Mouse (Mus musculus): ENCODE results near the gene Enho. TPM values are rescaled to one million over a fixed set of nuclear protein-coding genes. Genes with fewer than 3 reads are reported as not detected.
"Not testable (repeated sequence)": the region's sequence is repeated elsewhere in the genome, so short reads cannot be mapped to it uniquely, and the experiment has no call there.

Gene Enho
- polyA plus RNA-seq (2017; shearing (Covaris generic)), result not detected

DNA sequence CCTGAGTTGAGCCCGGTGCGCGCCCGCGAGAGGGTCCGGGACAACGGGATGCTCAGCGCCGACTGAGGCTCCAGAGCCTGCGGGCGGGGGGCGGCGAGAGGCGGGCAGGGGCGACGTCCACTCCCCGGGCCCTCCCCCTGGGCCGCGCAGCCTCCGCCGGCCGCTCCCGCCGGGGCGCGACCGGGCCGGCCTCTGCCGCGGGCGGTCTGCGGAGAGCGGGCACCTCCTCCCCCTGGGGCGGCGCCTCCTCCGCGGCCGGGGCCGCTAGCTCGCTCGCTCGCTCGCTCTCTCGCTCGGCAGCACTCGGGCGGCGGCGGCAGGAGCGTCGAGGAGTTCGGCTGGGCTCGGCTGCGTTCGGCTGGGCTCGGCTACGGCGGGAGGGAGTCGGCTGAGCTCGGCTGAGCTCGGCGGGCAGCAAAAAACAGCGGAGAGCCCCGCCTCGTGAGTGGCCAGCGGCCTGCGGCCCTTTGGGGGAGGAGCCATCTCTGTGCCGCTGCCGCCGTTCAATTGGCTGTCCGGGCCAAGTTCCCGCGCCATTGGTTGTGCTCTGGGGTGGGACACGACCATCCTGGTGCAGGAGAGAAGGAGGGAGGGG is at the start of gene Enho:
TSS of gene Enho (minus strand) at position 412 of the 595 bp plus-strand sequence.
- peak; percentile 86 for ATAC-seq

DNA sequence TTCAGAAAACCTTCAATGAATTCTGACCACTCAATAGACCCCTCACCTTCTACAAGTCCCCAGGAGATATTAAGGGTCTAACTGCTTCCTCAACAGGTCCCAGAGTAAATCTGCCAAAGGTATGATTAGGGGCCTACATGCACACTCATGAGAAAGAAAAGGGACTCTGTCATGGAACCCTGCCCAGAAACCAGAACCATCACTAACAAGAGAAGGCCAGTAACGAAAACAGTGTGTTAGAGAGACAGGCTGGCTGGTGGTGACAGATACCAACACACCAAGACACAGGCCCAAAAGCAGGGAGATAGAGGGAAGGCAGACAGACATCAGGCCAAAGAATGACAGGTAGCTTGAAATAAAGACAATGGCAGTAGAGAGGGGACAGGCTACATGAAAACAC is 48.4 kb upstream of the Enho start:
- not testable (repeated sequence) for ATAC-seq

DNA sequence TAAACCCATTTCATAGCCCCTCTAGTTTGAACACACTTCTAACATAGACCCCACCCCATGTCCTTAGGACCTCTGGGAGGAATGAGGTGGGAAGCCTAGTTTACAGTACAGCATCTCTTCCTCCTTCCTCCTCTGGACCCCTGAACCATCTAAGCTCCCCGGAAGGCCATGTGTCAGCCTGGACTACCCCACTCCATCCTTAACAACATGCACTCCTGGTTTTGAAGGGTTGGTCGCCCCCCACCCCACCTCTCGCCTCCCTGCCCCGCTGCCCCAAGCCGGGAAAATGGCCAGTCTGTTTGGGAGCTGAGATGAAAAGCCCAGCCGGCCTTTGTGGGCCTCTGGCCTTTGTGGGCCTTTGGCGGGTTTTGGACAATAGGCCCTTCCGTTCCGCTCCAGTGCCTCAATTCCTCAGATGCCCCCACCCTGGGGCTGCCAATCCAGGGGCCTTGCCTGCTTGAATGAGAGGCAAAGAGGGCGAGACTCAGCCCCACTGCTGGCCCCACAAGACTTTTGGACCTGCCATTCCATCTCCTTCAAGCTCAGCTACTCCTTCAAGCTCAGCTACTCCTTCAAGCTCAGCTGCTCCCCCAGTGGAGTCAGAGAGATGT is 45.9 kb upstream of the Enho start:
- ATAC-seq, result not testable (repeated sequence)

- not testable (repeated sequence) for ATAC-seq
Measured at GRCm38 (mm10) chr4:41684931-41685453, 44.9 kb upstream of the Enho start.

GRCm38 (mm10) chr4:41684131-41684930 is 44.2 kb upstream of the Enho start:
- ATAC-seq, result not testable (repeated sequence)

DNA sequence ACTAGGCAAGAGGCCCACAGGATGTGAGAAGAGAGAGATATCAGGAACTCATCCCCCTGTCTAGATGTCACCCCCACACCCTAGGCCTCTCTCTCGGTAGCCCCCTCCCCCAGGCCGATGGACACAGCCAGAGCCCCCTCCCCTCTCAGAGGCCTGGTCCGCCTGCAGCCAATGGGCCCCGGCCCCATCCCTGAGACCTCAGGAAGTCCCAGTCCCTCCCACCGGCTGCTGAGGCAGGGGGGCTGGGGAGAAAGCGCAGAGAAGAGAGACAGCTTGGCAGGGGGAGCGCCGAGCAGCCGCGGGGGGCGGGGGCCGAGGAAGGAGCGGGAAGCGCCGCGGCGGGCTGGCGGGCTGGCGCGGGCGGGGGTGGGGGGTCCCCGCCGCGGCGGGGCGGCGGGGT is 43.2 kb upstream of the Enho start:
- not testable (repeated sequence) for ATAC-seq

DNA sequence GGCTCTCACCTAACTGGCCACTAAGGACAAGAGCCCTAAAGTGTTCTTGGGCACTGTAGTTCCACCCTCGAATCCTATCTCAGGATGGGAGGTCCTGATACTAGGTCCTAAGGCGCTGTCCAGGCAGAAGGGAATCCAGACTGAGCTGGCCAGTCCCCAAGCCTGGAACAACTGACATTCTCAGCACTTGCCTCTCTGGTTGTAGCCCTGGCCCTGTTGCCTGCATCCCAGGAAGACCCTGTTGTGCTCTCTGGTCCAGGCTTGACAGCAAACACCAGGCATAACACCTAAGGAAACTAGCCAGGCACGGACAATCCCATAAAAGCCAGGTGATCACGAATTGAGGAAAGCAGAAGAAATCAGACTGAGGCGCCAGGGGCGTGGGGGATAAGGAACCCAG is 42.7 kb upstream of the Enho start:
- no peak for ATAC-seq

DNA sequence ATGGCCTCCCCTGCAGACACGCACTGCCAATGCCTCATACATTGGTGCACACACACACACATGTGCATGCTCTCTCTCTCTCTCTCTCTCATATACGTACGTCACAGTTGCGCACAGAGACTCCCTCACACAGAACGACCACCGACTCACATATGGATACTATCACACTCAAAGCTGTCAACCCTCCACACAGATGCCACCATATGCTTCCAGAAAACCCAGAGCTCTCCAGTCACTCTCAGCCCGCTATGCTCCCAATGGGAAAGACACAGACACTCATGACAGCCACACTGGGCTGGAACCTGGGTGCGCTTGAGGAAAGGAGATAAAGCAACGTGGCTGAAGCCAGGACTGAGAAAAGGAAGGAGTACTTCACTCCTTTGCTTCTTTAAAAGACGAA is 41.8 kb upstream of the Enho start:
- no peak for ATAC-seq

- no peak for ATAC-seq
Measured at GRCm38 (mm10) chr4:41681176-41681575, 41.1 kb upstream of the Enho start.

- no peak for ATAC-seq
Measured at GRCm38 (mm10) chr4:41679291-41679690, 39.2 kb upstream of the Enho start.

DNA sequence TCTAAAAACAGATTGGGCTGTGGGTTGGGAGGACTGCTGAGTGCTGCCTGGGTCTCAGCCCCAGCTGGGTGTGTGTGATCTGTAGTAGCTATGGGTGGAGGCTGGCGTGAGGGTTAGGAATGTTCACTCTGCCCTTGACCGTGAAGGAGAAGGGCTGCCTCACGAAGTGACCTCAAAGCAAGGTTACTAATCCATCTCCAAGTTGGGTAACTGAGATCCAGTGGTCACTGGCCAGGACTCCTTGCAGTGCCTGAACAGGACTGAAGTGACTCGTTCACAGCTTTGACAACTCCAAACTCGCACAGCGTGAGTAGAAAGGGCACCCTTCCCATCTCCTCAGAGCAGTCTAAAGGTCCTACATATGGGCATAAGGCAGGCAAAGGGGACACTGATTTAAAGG is 38.7 kb upstream of the Enho start:
- no peak for ATAC-seq

DNA sequence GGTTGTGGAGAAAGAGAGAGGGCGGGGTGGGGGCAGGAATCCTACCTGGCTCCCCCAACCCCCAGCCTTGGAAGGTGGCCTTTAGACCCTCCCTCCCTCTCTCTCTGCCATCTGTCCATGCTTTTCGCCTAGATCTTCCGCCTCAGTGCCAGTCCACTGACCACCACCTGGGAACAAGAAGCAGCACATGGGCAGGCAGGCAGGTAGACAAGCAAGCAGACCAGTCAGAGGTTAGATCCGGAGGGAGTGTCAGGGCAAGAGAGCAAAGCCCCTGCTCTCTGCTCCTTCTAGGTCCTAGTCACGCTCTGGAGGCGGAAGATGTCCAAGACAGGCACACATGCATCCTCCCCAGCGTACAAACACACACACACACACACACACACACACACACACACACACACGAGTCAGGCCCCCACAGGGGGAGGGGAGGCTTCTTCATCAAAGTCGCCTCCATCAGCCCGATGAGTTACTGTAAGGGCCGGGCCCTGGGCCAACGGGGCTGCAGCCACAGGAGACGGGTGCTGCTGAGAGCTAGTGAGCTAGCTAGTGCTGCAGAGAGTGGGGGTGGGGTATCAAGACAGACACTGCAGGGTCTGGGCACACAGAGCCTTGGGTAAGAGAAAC is 37.0 kb upstream of the Enho start:
- no peak for ATAC-seq

DNA sequence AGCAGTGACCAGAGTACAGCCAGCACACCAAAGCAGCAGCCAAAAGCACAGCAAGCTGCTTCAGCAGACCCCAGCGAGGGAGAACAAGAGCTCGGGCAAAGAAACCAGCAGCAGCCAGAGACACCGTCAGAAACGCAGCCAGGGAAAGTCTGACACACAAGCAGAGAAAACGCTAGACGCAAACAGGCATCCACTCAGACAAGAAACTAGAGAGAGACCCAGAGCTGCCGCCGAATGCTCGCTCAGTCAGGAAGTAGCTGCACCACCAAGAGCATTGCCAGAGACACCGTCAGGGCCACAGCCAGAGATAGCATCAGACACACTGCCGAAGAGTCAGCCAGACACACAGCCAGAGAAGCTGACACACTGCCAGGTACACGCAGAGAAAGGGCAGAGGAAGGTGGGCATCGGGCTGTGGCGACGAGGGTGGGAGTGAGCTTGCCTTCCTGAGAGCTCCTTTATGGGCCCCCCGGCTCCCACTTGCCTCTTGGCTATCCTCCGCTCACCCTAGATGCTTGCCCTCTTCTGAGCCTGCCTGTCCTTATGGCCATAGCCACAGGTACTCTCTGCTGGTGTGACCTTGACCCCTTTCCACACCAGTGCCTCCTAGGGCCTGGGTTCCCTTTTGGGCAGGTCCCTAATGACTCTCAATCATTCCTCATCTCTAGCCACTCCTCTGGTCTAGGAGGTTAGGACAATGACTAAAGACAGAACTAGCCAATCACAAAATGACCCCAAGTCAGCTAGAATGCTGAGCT is 36.3 kb upstream of the Enho start:
- no peak for ATAC-seq

GRCm38 (mm10) chr4:41673186-41673585 is 33.1 kb upstream of the Enho start:
- no peak for ATAC-seq

GRCm38 (mm10) chr4:41672522-41672963 is 32.4 kb upstream of the Enho start:
- ATAC-seq, result no peak

GRCm38 (mm10) chr4:41671963-41672480 is 31.9 kb upstream of the Enho start:
- no peak for ATAC-seq

DNA sequence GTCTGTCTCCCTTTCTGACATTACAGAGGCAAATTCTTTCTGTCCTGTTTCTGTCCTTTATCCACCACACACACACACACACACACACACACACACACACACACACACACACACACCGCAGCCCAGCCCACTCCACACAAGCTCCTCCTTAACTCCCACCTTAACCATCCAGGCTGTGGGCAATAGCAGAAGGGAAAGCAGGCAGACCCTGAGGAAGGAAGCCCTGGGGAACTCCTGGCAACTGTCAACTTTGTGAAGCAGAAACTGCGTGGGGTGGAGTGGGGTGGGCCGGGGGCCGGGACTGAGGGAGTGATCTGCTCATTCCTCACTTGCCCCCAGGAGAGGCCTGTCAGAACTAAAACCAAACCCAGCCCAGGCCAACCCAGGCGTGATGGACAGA is 31.4 kb upstream of the Enho start:
- ATAC-seq, result no peak

DNA sequence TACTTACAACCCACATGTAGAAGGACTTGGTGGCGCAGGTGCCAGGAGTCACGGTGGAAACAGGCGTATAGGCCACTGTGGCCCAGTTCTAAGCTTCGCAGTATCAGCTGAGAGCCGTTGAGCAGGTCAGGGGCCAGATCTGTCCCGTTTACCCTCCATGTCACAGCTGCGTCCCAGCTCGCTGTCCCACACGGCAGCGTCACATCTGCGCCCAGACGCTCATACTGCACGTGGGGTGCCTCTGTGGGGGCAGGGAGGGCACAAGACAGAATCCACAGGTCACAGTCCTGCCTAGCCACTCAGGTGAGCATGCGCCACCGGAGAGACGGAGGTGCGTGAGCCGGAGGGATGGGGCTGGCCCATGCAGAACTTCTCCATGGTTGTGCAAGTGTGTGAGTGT is 30.7 kb upstream of the Enho start:
- ATAC-seq, result no peak

DNA sequence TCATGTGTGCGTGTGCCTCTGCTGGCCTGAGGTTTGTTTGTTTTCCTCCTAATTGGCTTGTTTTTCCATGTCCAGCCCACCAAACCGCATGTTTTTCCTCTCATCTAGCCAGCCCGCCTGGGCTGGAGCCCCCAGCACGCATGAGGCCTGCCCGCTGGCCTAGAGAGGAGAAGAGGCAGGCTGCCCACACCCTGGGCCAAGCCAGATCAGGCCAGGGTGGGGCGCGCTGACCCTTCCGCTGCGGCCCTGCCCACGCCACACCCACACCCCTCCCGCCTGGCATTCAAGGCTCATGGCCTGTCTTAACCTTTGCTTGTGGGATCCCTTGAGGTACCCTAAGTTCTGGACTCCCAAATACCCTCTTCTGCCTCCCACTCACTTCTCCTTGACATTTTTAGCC is 26.5 kb upstream of the Enho start:
- no peak for ATAC-seq

DNA sequence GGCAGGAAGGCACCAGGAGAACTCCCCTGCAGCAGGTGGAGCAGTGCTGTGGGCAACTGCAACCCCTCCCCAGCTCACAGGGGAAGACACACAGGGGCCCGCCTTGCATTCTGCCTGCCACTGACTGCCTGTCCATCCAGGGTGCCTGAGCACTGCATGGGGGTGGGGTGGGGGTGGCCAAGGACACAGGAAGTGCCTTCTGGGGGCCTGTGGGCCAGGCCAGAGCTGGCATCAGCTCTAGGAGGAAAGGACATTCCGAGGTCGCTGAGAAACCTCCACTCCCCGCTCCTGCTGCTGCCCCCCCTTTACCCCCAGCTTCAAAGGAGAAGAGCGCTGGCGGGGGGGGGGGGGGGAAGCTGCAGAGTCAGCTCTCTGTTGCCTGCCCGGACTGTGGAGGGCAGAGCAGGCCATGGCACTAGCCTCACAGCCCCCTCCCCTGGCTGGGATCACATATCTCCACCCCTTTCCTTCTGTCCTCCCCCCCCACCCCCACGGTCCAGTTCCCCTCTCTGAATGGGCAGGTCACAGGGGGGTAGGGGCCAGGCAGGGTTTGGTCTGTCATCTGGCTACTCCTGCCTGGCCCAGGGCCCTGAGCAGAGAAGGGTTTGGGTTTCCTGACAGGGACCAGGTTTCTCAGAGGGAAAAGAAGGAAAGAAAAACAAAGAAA is 25.0 kb upstream of the Enho start:
- no peak for ATAC-seq

DNA sequence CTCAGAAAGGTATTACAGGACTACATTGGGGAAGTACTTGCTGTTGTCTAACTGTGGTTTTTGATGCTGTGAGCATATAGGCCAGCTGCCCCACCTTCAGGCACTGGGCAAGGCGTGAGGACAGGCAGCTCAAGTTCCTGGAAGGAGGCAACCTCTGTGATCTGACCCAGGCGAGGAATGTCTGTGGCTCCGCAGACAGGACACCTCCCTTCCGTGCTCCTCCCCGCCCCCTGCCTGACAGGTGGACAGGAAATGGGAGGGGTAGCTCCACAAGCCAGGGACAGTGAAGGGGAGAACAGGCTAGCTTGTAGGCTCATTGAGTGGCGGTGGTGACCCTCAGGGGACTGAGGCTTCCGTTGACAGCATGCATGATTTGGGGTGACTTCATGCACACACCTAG is 24.4 kb upstream of the Enho start:
- ATAC-seq, result no peak

DNA sequence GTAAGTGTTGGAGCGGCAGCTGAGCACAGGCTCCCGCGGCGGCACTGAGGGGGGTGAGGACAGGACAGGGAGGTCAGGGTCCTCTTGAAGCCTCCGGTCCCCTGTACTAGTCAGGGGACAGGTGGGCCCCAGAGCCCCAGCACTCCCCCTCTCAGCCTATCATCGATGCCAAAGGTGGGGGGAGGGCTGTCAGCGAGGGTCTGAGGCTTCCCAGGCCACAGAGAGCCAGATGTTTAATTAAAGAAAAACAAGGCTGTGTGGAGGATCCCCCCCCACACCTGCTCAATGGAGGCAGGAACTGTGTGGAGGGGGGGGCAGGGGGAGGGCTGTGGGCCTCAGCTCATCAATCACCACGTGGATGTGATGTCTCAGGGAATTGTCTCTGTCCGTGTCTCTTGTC is 23.5 kb upstream of the Enho start:
- no peak for ATAC-seq
